Mouse (Mus musculus) brain, embryonic 14.5 days (tissue): Measurements from ENCODE around the gene Prpf4.

Experiments
- CTCF ChIP-seq: fragments of 200-500 bp; IDR thresholded peaks from 2 replicates; pipeline ENCODE4 v1.5.1; 2012; ENCODE audit warnings: inconsistent platforms, mild to moderate bottlenecking, moderate library complexity, borderline replicate concordance; ENCODE audit not compliant: insufficient read depth, insufficient read length; ENCODE audit errors: extremely low read depth
- POLR2A ChIP-seq: fragments of 200-500 bp; IDR thresholded peaks from 2 replicates; pipeline ENCODE4 v1.6.1; 2012; ENCODE audit warnings: mild to moderate bottlenecking, inconsistent platforms, borderline replicate concordance; ENCODE audit not compliant: poor library complexity, insufficient read depth, insufficient read length, severe bottlenecking; ENCODE audit errors: extremely low read depth

GRCm38 (mm10) chr4:62384159-62384558 is 24.4 kb upstream of the Prpf4 start:
- TF ChIP-seq CTCF, result no peak
- no peak for TF ChIP-seq POLR2A
